Mouse (Mus musculus): ENCODE measurements around the gene Nbas. TPM values are rescaled to one million over a fixed set of nuclear protein-coding genes. Genes with fewer than 3 reads are reported as not detected.

Gene Nbas
- polyA plus RNA-seq, 1 experiment from 2014 or later = 17.0 TPM

GRCm38 (mm10) chr12:13602414-13602813, 333.5 kb downstream of the Nbas start:
- no peaks in the 10 kb centered on the region for H3K27me3 ChIP-seq (ENCODE audit: control insufficient read depth, insufficient read depth, low read depth, low read length)
- H3K36me3 ChIP-seq (ENCODE audit: control insufficient read depth, insufficient read depth, low read length) = no peaks in the 10 kb centered on the region
- ATAC-seq = peak; percentile 27; the same call in 1 of the 2 replicates
- H3K9ac ChIP-seq (ENCODE audit: low read depth, low read length) = no peak overlapping the region
- no peak overlapping the region for H3K4me2 ChIP-seq (ENCODE audit: low read length)
- no peak overlapping the region for H3K27ac ChIP-seq (ENCODE audit: low read length)
- H3K4me1 ChIP-seq (ENCODE audit: control insufficient read depth, insufficient read depth, low read length) = no peaks in the 10 kb centered on the region
- H3K9me3 ChIP-seq (replicated peaks; ENCODE audit: control insufficient read depth, low read length, poor library complexity, severe bottlenecking) = no peaks in the 10 kb centered on the region
- no peak overlapping the region for H3K4me3 ChIP-seq (ENCODE audit: low read depth, low read length)

GRCm38 (mm10) chr12:13607021-13607420, 338.1 kb downstream of the Nbas start:
- Histone ChIP-seq H3K4me3 (ENCODE audit: low read depth, low read length) (no peak overlapping the region), H3K9me3 (replicated peaks; ENCODE audit: control insufficient read depth, low read length, poor library complexity, severe bottlenecking) (no peaks in the 10 kb centered on the region), H3K9ac (ENCODE audit: low read depth, low read length) (no peak overlapping the region), H3K36me3 (ENCODE audit: control insufficient read depth, insufficient read depth, low read length) (no peaks in the 10 kb centered on the region), H3K27me3 (ENCODE audit: control insufficient read depth, insufficient read depth, low read depth, low read length) (no peaks in the 10 kb centered on the region), H3K27ac (ENCODE audit: low read length) (no peak overlapping the region), H3K4me1 (ENCODE audit: control insufficient read depth, insufficient read depth, low read length) (no peaks in the 10 kb centered on the region), H3K4me2 (ENCODE audit: low read length) (no peak overlapping the region)
- WGBS = 79% methylated on average over 2 of the region's 2 CpGs
- no peak for ATAC-seq

- no peak for ATAC-seq
- no peaks in the 10 kb centered on the region for H3K27me3 ChIP-seq (ENCODE audit: control insufficient read depth, insufficient read depth, low read depth, low read length)
- no peak overlapping the region for H3K4me3 ChIP-seq (ENCODE audit: low read depth, low read length)
- no peak overlapping the region for H3K4me2 ChIP-seq (ENCODE audit: low read length)
- no peak overlapping the region for H3K27ac ChIP-seq (ENCODE audit: low read length)
- H3K36me3 ChIP-seq (ENCODE audit: control insufficient read depth, insufficient read depth, low read length) = no peaks in the 10 kb centered on the region
- H3K9ac ChIP-seq (ENCODE audit: low read depth, low read length) = no peak overlapping the region
- no peaks in the 10 kb centered on the region for H3K4me1 ChIP-seq (ENCODE audit: control insufficient read depth, insufficient read depth, low read length)
- WGBS = 63% methylated on average over 11 of the region's 11 CpGs
- H3K9me3 ChIP-seq (replicated peaks; ENCODE audit: control insufficient read depth, low read length, poor library complexity, severe bottlenecking) = no peaks in the 10 kb centered on the region
Measured at GRCm38 (mm10) chr12:13609027-13609426, 340.1 kb downstream of the Nbas start.

- H3K9me3 ChIP-seq (replicated peaks; ENCODE audit: control insufficient read depth, low read length, poor library complexity, severe bottlenecking) = no peaks in the 10 kb centered on the region
- no peak overlapping the region for H3K4me3 ChIP-seq (ENCODE audit: low read depth, low read length)
- no peaks in the 10 kb centered on the region for H3K4me1 ChIP-seq (ENCODE audit: control insufficient read depth, insufficient read depth, low read length)
- H3K27me3 ChIP-seq (ENCODE audit: control insufficient read depth, insufficient read depth, low read depth, low read length) = no peaks in the 10 kb centered on the region
- H3K36me3 ChIP-seq (ENCODE audit: control insufficient read depth, insufficient read depth, low read length) = no peaks in the 10 kb centered on the region
- no peak for ATAC-seq
- H3K9ac ChIP-seq (ENCODE audit: low read depth, low read length) = no peak overlapping the region
- WGBS = 9% methylated on average over 2 of the region's 2 CpGs
- no peak overlapping the region for H3K4me2 ChIP-seq (ENCODE audit: low read length)
- H3K27ac ChIP-seq (ENCODE audit: low read length) = no peak overlapping the region
Measured at GRCm38 (mm10) chr12:13613041-13613440, 344.1 kb downstream of the Nbas start.

DNA sequence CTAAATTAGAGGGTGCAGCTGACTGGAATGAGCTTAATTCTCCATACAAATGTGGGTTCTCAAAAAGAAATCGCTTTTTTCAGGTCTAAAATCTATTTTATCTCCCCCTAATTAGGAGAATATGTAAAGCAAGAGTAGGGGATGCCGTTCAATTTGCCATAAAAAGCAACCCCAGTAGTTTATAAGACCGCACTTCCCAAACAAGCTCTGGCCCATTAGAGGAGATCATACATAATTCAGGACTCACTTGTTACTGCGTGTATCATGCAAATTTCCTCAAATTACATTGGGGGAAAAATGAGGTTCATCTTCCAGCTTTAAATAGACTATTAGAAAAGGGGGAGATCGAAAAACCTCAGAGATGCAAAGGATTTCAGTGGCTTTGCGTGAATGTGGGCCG, 346.7 kb downstream of the Nbas start:
- H3K4me3 ChIP-seq (ENCODE audit: low read depth, low read length) = no peak overlapping the region
- no peaks in the 10 kb centered on the region for H3K9me3 ChIP-seq (replicated peaks; ENCODE audit: control insufficient read depth, low read length, poor library complexity, severe bottlenecking)
- H3K4me1 ChIP-seq (ENCODE audit: control insufficient read depth, insufficient read depth, low read length) = no peaks in the 10 kb centered on the region
- H3K27ac ChIP-seq (ENCODE audit: low read length) = no peak overlapping the region
- 70% methylated on average over 7 of the region's 7 CpGs for WGBS
- no peak overlapping the region for H3K9ac ChIP-seq (ENCODE audit: low read depth, low read length)
- no peaks in the 10 kb centered on the region for H3K36me3 ChIP-seq (ENCODE audit: control insufficient read depth, insufficient read depth, low read length)
- ATAC-seq = no peak
- H3K4me2 ChIP-seq (ENCODE audit: low read length) = no peak overlapping the region
- no peaks in the 10 kb centered on the region for H3K27me3 ChIP-seq (ENCODE audit: control insufficient read depth, insufficient read depth, low read depth, low read length)

DNA sequence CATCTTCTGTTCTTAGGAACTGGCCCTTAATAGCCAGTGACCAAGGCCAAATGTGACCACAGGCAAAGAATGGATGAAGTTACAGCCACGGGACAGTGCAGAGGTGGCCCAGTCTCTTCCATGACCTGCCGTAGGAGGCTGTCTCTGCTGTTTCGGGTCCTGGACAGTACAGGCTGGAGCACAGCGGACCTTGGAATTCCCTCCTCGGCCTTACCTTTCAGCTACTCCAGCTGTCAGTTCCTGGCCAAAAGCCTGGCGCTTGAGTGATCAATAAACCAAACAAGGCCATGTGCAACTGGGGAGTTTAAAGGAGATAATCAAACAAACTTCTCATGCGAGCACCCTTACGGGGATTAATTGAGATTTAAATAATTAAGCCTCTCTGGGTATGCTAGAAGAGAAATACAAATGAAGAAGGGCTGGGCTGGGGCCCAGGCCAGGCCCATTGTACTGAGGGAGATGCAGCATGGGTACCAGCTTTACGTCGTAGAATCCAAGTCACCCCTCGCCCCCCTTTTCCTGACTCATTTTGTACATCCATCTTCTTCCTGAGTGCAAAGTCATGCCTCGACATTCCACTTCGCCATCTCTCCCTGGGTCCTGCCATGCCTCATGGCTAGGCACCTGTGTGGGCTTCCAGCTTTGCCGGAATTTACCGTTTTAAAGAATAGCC, 353.4 kb downstream of the Nbas start:
- WGBS = 71% methylated on average over 15 of the region's 15 CpGs
- H3K36me3 ChIP-seq (ENCODE audit: control insufficient read depth, insufficient read depth, low read length) = no peaks in the 10 kb centered on the region
- no peak overlapping the region for H3K9ac ChIP-seq (ENCODE audit: low read depth, low read length)
- H3K4me2 ChIP-seq (ENCODE audit: low read length) = no peak overlapping the region
- no peak overlapping the region for H3K27ac ChIP-seq (ENCODE audit: low read length)
- H3K4me1 ChIP-seq (ENCODE audit: control insufficient read depth, insufficient read depth, low read length) = no peaks in the 10 kb centered on the region
- 0 out of 2 replicates have a peak, but pooled peaks have one; percentile 17 for ATAC-seq
- H3K4me3 ChIP-seq (ENCODE audit: low read depth, low read length) = no peak overlapping the region
- no peaks in the 10 kb centered on the region for H3K9me3 ChIP-seq (replicated peaks; ENCODE audit: control insufficient read depth, low read length, poor library complexity, severe bottlenecking)
- no peaks in the 10 kb centered on the region for H3K27me3 ChIP-seq (ENCODE audit: control insufficient read depth, insufficient read depth, low read depth, low read length)

- H3K4me1 ChIP-seq (ENCODE audit: control insufficient read depth, insufficient read depth, low read length) = no peaks in the 10 kb centered on the region
- no peaks in the 10 kb centered on the region for H3K27me3 ChIP-seq (ENCODE audit: control insufficient read depth, insufficient read depth, low read depth, low read length)
- no peaks in the 10 kb centered on the region for H3K9me3 ChIP-seq (replicated peaks; ENCODE audit: control insufficient read depth, low read length, poor library complexity, severe bottlenecking)
- ATAC-seq = no peak; the same call in 1 of the 2 replicates
- H3K4me3 ChIP-seq (ENCODE audit: low read depth, low read length) = no peak overlapping the region
- no peak overlapping the region for H3K27ac ChIP-seq (ENCODE audit: low read length)
- no peak overlapping the region for H3K4me2 ChIP-seq (ENCODE audit: low read length)
- WGBS = 43% methylated on average over 12 of the region's 12 CpGs
- H3K36me3 ChIP-seq (ENCODE audit: control insufficient read depth, insufficient read depth, low read length) = no peaks in the 10 kb centered on the region
- H3K9ac ChIP-seq (ENCODE audit: low read depth, low read length) = no peak overlapping the region
Measured at GRCm38 (mm10) chr12:13626803-13627706, 358.1 kb downstream of the Nbas start.

All from midbrain, embryonic 16.5 days (tissue).